Mouse (Mus musculus): ENCODE results near the gene Tgfb1. TPM values are rescaled to one million over a fixed set of nuclear protein-coding genes. Genes with fewer than 3 reads are reported as not detected.

The Tgfb1 gene
- polyA plus RNA-seq, 1 experiment from 2014 or later = 2.5 TPM

- peaks cover 18% of the 10 kb centered on the region for H3K27me3 ChIP-seq
- peaks cover 49% of the 10 kb centered on the region for H3K4me1 ChIP-seq
- H3K27ac ChIP-seq = peak overlapping the region; percentile 59; the same call in 1 of the 2 replicates
- no peaks in the 10 kb centered on the region for H3K9me3 ChIP-seq
- WGBS = 45% methylated on average over 15 of the region's 15 CpGs
- 0 out of 2 replicates have a peak overlapping the region, but pooled peaks have one; percentile 26 for H3K9ac ChIP-seq
- no peak overlapping the region for H3K4me2 ChIP-seq (replicated peaks)
- no peak overlapping the region for H3K4me3 ChIP-seq
- peaks cover under 1% of the 10 kb centered on the region for H3K36me3 ChIP-seq
- ATAC-seq (ENCODE audit: insufficient number of reproducible peaks, insufficient read depth, low FRiP score, low TSS enrichment) = no peak
These were observed 20.9 kb downstream of the Tgfb1 start for GRCm38 (mm10) chr7:25707581-25708292.

GRCm38 (mm10) chr7:25709961-25710360 lies 23.2 kb downstream of the Tgfb1 start:
- no peak for ATAC-seq (ENCODE audit: insufficient number of reproducible peaks, insufficient read depth, low FRiP score, low TSS enrichment)
- no peaks in the 10 kb centered on the region for H3K9me3 ChIP-seq
- peak overlapping the region; percentile 27 for H3K4me2 ChIP-seq (replicated peaks)
- WGBS = 17% methylated on average over 12 of the region's 12 CpGs
- H3K27ac ChIP-seq = no peak overlapping the region
- no peak overlapping the region for H3K4me3 ChIP-seq
- H3K9ac ChIP-seq = peak overlapping the region; percentile 38
- H3K36me3 ChIP-seq = peaks cover 22% of the 10 kb centered on the region
- peaks cover 43% of the 10 kb centered on the region for H3K4me1 ChIP-seq
- H3K27me3 ChIP-seq = 0 out of 2 replicates have a peak, but pooled peaks cover under 1% of the 10 kb centered on the region

- Histone ChIP-seq H3K27me3 (no peaks in the 10 kb centered on the region), H3K9me3 (no peaks in the 10 kb centered on the region), H3K4me3 (no peak overlapping the region), H3K9ac (peak overlapping the region; percentile 38), H3K36me3 (peaks cover 29% of the 10 kb centered on the region), H3K27ac (peak overlapping the region; percentile 58), H3K4me2 (replicated peaks) (peak overlapping the region; percentile 27), H3K4me1 (peaks cover 42% of the 10 kb centered on the region)
- no peak for ATAC-seq (ENCODE audit: insufficient number of reproducible peaks, insufficient read depth, low FRiP score, low TSS enrichment)
- 10% methylated on average over 6 of the region's 7 CpGs for WGBS
These were observed 23.8 kb downstream of the Tgfb1 start for GRCm38 (mm10) chr7:25710519-25711130.

- H3K4me3 ChIP-seq = no peak overlapping the region
- peaks cover 34% of the 10 kb centered on the region for H3K36me3 ChIP-seq
- ATAC-seq (ENCODE audit: insufficient number of reproducible peaks, insufficient read depth, low FRiP score, low TSS enrichment) = no peak
- peak overlapping the region; percentile 38 for H3K9ac ChIP-seq
- 62% methylated on average over 5 of the region's 5 CpGs for WGBS
- 0 out of 2 replicates have a peak overlapping the region, but pooled peaks have one; percentile 27 for H3K4me2 ChIP-seq (replicated peaks)
- H3K27ac ChIP-seq = peak overlapping the region; percentile 58
- H3K27me3 ChIP-seq = no peaks in the 10 kb centered on the region
- no peaks in the 10 kb centered on the region for H3K9me3 ChIP-seq
- peaks cover 42% of the 10 kb centered on the region for H3K4me1 ChIP-seq
These were observed 24.4 kb downstream of the Tgfb1 start for GRCm38 (mm10) chr7:25711165-25711564.

GRCm38 (mm10) chr7:25711731-25712197 lies 25.0 kb downstream of the Tgfb1 start:
- 7% methylated on average over 7 of the region's 7 CpGs for WGBS
- Histone ChIP-seq H3K4me3 (no peak overlapping the region), H3K27me3 (no peaks in the 10 kb centered on the region), H3K9me3 (no peaks in the 10 kb centered on the region), H3K27ac (peak overlapping the region; percentile 58), H3K4me2 (replicated peaks) (no peak overlapping the region), H3K36me3 (peaks cover 38% of the 10 kb centered on the region), H3K9ac (no peak overlapping the region; the same call in 1 of the 2 replicates), H3K4me1 (peaks cover 42% of the 10 kb centered on the region)
- peak; percentile 35 for ATAC-seq (ENCODE audit: insufficient number of reproducible peaks, insufficient read depth, low FRiP score, low TSS enrichment)

- no peaks in the 10 kb centered on the region for H3K9me3 ChIP-seq
- no peak overlapping the region for H3K4me2 ChIP-seq (replicated peaks)
- no peak overlapping the region for H3K4me3 ChIP-seq
- H3K9ac ChIP-seq = no peak overlapping the region
- no peak for ATAC-seq (ENCODE audit: insufficient number of reproducible peaks, insufficient read depth, low FRiP score, low TSS enrichment)
- WGBS = 88% methylated on average over 9 of the region's 9 CpGs
- H3K27me3 ChIP-seq = no peaks in the 10 kb centered on the region
- peaks cover 38% of the 10 kb centered on the region for H3K36me3 ChIP-seq
- H3K27ac ChIP-seq = no peak overlapping the region
- peaks cover 40% of the 10 kb centered on the region for H3K4me1 ChIP-seq
These were observed 26.0 kb downstream of the Tgfb1 start for GRCm38 (mm10) chr7:25712801-25713200.

GRCm38 (mm10) chr7:25714581-25714980 lies 27.8 kb downstream of the Tgfb1 start:
- peaks cover 38% of the 10 kb centered on the region for H3K36me3 ChIP-seq
- peaks cover 43% of the 10 kb centered on the region for H3K4me1 ChIP-seq
- 97% methylated on average over 8 of the region's 8 CpGs for WGBS
- H3K4me3 ChIP-seq = no peak overlapping the region
- H3K27ac ChIP-seq = no peak overlapping the region
- H3K9ac ChIP-seq = no peak overlapping the region
- H3K4me2 ChIP-seq (replicated peaks) = no peak overlapping the region
- no peaks in the 10 kb centered on the region for H3K9me3 ChIP-seq
- no peak for ATAC-seq (ENCODE audit: insufficient number of reproducible peaks, insufficient read depth, low FRiP score, low TSS enrichment)
- H3K27me3 ChIP-seq = no peaks in the 10 kb centered on the region

- Histone ChIP-seq H3K4me1 (peaks cover 32% of the 10 kb centered on the region), H3K4me2 (replicated peaks) (no peak overlapping the region)
- WGBS = 95% methylated on average over 22 of the region's 22 CpGs
These were observed 29.0 kb downstream of the Tgfb1 start for GRCm38 (mm10) chr7:25715731-25716271.

GRCm38 (mm10) chr7:25717478-25717877 lies 30.7 kb downstream of the Tgfb1 start:
- Histone ChIP-seq H3K4me2 (replicated peaks) (peak overlapping the region; percentile 90), H3K9me3 (no peaks in the 10 kb centered on the region), H3K4me3 (peak overlapping the region; percentile 65; the same call in 1 of the 2 replicates), H3K36me3 (peaks cover 53% of the 10 kb centered on the region), H3K27me3 (no peaks in the 10 kb centered on the region), H3K9ac (no peak overlapping the region), H3K27ac (no peak overlapping the region), H3K4me1 (peaks cover 15% of the 10 kb centered on the region)
- WGBS = 86% methylated on average over 3 of the region's 3 CpGs
- no peak for ATAC-seq (ENCODE audit: insufficient number of reproducible peaks, insufficient read depth, low FRiP score, low TSS enrichment)

More at GRCm38 (mm10) chr7:25715731-25716271, 29.0 kb downstream of the Tgfb1 start:
- H3K9me3 ChIP-seq = no peaks in the 10 kb centered on the region
- H3K9ac ChIP-seq = no peak overlapping the region
- H3K27me3 ChIP-seq = no peaks in the 10 kb centered on the region
- no peak overlapping the region for H3K27ac ChIP-seq
- no peak for ATAC-seq (ENCODE audit: insufficient number of reproducible peaks, insufficient read depth, low FRiP score, low TSS enrichment)
- H3K4me3 ChIP-seq = no peak overlapping the region
- peaks cover 41% of the 10 kb centered on the region for H3K36me3 ChIP-seq

- no peaks in the 10 kb centered on the region for H3K9me3 ChIP-seq
- peaks cover 14% of the 10 kb centered on the region for H3K4me1 ChIP-seq
- peak within 1 kb of the TSS; percentile 79 for H3K27ac ChIP-seq
- peak within 1 kb of the TSS; percentile 68 for H3K9ac ChIP-seq
- 5% methylated on average over 32 of the region's 32 CpGs for WGBS
- H3K4me3 ChIP-seq = peak within 1 kb of the TSS; percentile 65
- H3K27me3 ChIP-seq = no peaks in the 10 kb centered on the region
- H3K4me2 ChIP-seq (replicated peaks) = peak within 1 kb of the TSS; percentile 90
- ATAC-seq (ENCODE audit: insufficient number of reproducible peaks, insufficient read depth, low FRiP score, low TSS enrichment) = peak; percentile 70
- H3K36me3 ChIP-seq = peaks cover 56% of the 10 kb centered on the region
These were observed 32.1 kb downstream of the Tgfb1 start, which contains the start of gene Ccdc97 for GRCm38 (mm10) chr7:25718788-25719417. Gene Ccdc97 (minus strand): TSS chr7:25719088.

Measured in embryonic facial prominence, embryonic 12.5 days (tissue).